Mouse (Mus musculus): Measurements from ENCODE around the gene Edem1.

GRCm38 (mm10) chr6:108871251-108871650, 42.8 kb downstream of the Edem1 start:
- TF ChIP-seq POLR2A (IDR thresholded peaks at IDR 0.05; ENCODE audit: extremely low read depth, insufficient read depth, low read length) (no peak), CTCF (IDR thresholded peaks at IDR 0.05; ENCODE audit: low read depth, low read length) (no peak)

Data from liver, adult 2 months (tissue).